Mouse (Mus musculus) cerebellum, adult 11 months (tissue): ENCODE results near the gene Fam81a.

Experiments used
- DNase-seq: peaks from one replicate; pipeline ENCODE4 v3.0.0; 2022

The Fam81a gene

DNA sequence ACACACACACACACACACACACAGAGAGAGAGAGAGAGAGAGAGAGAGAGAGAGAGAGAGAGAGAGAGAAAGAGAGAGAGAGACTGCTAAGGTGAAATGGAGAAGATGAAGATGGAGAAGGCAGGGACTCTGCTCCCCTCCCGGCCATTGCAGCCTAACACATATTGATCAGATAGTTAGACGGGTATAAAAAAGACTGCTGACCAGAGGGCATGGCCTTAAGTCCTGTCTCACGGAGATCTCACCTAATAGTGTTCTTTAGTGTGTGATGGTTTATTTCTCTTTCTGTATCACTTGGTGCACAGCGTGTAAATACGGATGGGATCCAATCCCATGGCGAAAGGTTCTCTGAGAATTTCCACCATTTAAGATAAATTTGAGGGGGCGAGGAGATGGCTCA, at the start of gene Fam81a:
Gene Fam81a (minus strand): TSS at position 101 of the 400 bp plus-strand sequence.
- no peak for DNase-seq

DNA sequence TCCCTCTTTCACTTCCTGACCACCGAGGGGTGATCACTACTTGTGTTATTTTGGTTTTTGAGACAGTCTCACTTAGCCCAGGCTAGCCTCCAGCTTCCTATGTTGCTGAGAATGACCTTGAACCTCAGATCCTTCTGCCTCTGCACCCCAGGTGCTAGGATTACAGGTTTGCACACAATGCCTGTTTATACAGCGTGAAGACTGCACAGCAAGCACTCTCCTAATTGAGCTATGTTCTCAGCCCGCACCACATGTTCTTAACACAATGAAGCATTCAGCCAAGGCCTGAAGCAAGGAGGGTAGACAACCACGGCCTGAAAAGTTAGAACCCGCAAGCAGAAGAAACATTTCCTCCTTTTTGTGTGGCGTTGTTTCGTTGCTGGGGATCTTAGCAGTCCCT, 40.3 kb upstream of the Fam81a start:
- no peak for DNase-seq

DNA sequence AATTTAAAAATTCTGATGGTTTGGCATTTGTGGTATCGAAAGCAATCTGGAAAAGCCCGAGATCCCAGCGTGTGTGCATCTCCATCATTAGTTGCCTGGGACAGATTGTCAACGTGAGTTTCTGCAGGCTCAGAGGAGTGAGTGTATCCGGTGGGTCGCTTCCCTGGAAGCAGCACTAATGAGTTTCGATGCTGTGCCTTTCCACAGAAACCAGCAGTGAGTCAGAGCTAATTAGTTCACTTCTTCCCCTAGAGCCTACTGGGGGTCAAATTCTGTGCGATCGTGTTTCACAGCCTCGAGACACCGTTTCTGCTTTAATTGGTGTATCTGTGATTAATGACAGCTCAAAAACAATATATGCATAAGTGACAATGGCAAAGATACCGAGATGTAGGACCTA, 39.4 kb upstream of the Fam81a start:
- no peak for DNase-seq

DNA sequence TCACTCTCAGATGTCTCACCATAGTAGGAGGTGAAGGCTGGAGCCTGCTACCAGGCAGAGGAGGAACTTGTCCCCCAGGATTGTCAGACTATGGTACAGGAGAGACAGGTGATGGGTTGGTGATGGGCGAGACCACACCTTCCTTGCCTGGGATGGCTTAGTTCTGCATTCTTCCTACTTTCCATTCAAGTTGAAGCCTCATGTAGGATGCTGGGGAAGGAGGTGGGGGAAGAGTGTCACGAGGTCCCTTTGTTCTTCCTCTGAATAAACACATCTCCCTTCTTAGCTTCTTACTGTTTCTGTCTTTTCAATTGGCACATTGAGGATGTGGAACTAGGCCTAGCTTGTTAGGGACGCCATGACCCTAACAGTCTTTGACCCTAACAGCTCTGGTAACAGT, 33.9 kb upstream of the Fam81a start:
- DNase-seq = no peak

DNA sequence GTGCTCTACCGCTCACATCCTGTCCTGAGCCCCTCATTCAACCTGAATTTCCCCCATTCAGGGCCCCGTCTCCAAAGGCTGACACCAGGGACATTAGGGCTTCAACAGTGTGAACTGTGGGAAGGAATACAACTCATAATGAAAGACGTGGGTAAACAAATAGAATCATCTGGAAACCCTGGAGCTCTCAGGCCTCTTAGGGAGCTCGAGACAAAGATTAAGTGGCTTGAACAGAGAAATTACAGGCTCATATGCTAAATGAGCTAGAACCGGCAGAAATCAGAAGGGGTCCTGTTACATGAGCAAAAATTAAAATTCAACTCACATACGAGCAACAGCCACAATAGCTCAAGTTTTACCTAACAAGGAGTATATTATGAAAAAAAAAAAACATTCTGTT, 32.5 kb upstream of the Fam81a start:
- DNase-seq = no peak

DNA sequence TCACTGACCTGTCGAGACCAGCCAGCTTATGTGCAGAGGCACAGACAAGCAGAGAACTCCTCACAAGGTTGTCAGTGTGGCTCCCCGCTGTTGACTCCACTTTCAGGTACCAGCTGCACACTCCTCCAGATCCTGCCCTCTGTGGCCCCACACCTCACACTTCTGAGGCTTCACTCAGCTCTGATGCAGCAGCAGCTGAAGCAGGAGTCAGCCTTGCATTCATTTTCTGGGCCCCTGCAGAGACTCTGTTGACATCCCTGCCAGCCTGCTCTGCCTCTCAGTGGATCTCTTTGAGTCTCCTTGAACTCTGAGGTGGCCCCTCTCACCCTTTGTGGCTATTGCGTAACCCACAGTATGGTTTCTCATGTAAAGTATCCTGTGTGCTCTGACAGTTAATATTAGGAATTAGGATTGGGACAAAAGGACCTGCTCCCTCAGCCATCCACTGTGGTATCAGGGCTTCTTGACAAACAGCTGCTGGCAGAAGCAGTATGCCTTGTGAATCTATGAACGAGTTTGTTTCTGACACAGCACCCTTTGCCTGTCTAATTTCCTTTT, 32.0 kb upstream of the Fam81a start:
- DNase-seq = no peak

DNA sequence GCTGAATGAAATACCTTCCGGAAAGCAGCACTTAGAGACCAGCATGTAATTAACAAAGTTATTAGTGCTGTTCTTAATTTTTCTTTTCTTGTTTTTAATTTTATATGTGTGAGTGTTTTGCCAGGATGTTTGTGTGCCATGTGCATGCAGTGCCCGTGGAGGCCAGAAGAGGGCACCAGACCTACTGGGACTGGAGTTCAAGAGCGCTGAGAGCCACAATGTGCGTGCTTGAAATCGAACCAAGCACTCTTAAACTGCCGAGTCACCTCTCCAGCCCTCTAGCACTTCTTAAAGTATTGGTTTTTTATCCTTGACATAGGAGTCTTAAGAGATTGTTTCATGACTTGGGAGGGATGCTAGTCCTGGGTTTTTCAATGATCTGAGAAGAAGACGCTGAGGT, 26.6 kb upstream of the Fam81a start:
- DNase-seq = no peak

DNA sequence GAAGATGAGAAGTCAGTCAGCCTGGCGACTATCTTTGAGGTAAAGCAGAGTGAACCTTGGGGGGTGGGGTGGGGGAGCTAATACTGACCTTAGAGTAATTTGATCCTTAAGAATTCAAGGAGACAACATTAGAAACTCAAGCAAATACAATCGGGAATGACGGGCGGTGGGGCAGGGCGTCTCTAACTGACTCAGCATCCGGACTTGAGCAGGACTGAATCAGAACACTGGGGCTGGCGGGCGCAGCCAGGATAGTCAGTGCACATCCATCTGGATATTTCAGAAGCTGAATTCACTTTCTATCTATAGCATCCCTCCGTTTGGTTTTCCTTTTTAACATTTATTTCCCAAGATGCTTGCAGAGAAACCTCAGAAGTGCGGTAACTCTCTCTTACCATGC, 17.7 kb upstream of the Fam81a start:
- DNase-seq = no peak

DNA sequence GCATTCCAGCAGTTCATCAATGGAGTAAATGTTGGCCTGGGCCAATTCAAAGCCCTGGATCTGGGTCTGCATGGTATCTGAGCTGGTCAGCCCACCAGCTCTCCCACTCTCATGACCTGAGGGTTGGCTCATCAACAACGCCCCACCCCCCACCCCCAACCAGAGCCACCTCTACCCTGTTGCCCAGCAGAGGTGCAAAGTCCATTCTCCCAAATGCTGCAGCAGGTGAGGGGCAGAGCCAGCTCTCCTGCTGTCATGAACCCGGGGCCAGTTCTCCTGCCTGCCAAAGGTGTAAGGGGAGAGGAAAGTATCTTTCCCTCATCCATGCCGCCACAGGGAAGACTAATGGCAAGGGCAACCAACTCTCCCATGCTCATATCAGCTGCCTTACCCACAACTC, 5.3 kb upstream of the Fam81a start:
- DNase-seq = no peak

DNA sequence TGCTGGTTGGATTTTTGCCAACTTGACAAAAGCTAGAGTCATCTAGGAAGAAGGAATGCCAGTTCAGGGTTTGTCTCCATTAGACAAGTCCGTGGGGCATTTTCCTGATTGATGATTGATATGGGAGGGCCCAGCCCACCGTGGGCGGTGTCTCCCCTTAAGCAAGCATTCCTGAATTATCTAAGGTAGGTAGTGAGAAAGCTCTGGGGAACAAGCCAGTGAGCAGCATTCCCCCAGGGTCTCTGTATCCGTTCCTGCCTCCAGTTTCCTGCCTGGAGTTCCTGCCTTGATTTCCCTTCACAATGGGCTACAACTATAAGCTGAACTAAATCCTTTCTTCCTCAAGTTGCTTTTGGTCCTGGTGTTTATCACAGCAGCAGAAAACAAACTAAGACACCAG, 3.1 kb upstream of the Fam81a start:
- DNase-seq = no peak

DNA sequence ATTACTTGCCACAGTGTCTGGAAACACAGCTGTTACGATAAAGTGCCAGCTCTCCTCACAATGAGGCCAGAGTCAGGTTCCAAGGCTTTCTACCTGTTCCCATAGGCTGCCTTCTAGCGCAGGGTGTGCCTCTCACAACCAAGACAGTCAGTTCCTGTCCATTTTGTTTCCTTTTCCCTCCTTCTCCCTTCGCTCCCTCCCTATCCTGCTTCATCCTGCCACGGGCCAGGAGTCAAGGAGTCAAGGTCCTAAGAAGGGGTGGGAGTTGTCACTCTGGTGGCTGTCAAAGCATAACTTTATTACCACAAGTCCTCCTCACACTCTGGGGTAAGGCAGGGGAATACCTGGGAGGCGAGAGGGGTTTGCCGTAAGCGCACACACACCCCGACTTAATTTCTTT, 966 bp upstream of the Fam81a start:
- no peak for DNase-seq

DNA sequence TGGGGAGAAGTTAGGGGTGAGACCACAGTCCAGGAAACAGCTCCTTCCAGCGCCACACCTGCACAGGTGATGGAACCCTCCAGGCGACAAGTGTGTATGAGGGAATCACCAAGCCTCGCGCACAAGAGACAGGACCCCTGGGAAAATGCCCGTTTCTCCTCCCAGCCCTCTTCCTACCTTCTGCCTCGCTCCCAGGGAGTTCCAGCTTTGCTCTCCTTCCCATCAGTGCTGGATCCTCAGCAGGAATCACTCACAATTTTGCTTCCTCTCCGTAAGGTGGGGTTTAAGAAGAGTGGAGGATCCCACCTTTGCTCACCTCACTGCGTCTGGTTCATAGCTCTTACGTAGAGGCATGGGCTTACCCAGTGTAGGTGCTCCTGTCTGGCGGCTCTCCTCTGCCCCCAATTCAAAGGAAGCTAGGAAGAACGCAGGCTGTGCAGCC, 454 bp downstream of the Fam81a start:
- DNase-seq = no peak

DNA sequence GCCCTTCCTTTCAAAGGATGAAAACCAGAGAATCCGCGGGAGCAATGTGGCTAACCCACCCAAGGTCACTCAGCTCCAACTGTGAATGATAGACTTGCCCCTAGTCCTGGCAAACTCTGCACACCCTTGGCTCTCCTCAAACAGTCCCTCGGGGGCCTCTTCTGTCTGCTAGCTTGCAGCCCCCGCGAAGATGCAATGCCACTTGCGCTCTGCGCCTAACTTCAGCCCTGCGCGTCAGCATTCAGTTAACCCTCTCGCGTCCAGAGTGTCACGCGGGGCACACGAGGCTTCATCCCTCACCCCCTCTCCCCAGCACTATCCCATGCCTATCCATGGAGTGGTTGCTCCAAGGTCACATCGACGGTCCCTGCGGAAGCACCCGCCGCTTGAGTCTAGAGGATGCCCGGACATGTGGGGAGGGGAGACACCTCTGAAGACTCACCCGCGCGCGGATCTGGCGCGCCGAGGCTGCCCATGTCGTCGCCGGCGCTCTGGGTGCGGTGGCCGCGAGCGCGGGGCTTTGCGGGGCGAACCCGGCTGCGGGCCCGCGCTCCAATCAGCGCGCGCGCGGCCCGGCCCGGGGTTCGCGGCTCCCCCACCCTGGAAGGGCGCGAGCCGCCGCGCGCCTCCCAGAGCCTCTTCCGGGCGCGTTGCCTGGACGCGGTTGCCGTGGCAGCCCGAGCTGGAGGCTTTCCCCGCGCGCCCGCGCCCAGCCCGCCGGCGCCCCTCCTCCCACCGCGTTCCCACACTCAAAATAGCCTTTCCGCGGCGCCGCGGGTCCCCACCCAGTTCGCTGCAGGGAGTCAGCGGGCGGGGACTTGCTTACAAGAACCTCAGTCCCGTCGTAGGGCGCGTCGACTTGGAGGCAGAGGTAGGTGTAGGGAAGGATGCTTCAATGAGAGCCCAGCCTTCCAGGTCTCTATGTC, 1.2 kb downstream of the Fam81a start:
- peak; percentile 2 for DNase-seq

DNA sequence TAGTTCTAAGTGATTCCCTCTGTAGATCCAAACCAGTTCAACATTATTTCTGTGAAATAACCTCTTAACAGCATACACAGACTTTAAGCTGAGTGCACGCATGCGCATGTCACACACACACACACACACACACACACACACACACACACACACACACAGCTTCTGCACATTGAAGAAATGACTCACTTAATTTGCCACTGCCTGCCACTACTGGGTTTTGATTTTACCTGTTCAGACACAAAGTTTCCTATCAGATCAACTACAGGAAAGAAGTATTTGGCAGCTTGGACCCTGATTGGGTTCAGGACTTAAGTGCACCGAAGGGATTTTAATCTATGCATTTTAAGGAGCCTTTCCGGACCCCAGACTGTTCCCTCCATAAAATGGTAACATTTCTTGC, 2.0 kb downstream of the Fam81a start:
- no peak for DNase-seq

DNA sequence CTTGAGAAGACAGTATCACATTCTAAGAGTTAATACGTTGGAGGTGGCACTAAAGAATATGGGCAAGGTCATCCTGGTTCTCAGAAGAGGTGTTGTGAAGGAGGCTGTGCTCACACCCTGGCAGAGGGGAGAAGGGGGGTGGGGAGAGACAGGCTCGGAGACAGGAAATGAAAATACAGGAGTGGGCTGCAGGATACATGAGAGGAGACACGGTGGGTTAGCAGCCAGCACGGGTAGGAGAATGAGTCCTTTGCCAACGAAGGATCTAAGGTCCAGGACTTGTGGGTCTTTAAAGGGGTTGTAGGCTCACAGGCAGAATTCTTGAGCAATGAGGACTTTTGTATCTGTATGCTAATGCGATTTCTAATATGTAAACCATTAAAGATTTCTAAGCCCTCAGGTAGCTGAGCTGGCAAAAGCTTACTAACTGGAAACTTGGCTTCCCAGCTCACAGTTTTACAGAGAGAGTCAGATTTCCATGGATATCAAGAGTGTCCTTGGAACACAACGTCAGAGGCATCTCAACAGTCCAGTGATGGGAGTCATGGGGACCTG, 3.0 kb downstream of the Fam81a start:
- no peak for DNase-seq

DNA sequence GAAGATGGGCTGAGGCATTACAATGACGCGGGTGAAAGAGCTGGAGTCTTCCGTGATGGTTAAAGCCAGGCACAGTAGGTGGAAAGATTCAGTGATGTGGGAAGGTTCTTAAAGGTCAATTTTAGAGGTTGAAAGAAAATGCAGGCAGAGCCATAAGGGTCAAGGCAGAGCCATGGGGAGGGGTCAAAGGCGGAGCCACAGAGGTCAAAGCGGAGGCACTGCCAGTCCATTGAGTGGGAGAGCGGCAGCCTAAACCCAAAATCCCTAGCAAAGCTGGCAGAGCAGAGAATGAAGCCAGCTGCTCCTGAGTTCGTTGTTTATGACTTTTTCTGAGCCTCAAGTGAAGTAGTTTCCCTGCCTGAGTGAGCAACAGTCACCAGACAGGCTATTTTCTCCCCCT, 3.8 kb downstream of the Fam81a start:
- no peak for DNase-seq

DNA sequence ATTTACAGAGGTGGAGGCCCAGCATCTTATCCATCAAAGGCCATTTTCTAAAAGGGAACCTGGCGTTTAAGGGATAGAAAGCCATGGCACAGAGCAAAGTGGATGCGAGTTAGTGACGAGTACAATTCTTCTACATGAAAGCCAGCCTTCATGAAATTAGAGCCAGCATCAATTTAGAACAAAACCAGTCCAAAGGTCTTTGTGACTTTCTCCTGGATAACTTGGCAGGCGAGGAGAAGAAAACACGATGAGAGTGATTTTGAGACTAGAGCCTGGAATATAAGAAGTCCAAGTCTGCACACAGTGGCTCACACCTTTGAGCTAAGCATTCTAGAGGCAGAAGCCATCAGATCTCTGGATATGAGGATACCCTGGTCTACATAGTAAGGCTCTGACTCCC, 4.4 kb downstream of the Fam81a start:
- DNase-seq = no peak

DNA sequence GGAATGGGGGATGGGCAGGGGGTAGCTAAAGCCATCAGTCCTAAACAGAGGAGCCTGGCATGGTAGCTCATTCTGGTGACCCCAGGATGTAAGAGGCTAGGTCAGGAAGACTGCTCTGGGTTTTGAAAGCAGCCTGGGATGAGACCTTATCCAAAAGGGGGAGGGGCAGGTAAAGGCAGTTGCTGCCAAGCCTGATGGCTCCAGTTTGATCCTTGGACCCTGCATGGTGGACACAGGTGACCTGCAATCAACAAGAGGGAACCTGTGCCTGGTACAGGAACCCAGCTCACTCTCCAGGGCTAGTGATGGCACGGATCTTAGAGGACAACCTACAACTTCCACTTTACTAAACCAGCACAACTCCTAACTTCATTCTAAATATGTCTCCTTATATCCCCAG, 7.2 kb downstream of the Fam81a start:
- DNase-seq = no peak

DNA sequence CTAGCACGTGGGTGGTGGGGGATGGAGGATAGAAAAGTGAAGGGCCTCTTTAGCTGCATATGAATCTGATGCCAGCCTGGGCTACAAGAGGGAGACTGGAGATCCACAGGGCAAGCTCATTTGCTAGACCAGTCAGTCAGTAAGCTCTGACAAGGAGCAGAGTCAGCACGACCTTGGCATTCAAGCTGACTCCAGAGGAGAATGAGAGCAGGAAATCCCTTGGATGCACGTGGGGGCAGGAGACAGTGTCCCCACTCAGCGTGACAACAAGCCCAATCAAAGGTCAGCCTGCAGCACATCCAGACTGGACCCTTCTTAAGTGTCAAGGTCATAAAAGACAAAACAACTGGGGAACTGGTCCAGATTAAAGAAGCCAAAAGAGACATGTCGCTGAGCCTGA, 7.6 kb downstream of the Fam81a start:
- no peak for DNase-seq

DNA sequence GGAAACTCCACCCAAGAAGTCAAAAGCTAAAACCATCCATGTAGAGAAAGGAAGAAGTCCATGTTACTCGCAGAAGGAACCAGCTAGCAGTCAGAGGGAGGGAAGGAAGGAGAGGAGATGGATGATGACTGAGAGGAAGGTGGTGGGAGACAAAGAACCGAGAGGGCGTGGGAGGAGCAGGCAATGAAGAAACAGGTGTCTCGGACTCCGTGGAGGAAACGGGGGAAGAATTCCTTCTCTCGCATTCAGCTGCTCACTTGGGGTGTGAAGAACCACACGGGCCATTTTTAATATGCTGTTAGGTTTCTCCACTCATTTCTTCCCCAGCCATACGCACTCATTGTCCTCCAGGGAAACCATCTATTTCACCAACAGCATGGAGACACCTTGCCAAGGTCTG, 8.1 kb downstream of the Fam81a start:
- DNase-seq = no peak

DNA sequence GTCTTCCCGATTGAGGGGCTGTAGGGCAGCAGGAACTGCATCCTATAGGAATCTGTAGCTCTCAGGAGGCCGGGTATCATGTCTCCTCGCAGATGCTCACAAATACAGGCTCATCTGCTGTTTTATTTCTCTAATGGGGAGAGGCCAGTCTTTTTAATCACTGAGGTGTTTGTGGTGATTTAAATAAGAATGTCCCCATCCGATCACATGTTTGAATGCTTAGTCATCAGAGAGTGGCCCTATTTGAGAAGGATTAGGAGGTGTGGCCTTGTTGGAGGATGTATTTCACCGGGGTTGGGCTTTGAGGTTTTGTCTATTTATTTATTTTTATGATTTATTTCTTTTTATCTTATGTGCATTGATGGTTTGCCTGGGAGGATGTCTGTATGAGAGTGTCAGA, 11.6 kb downstream of the Fam81a start:
- no peak for DNase-seq

DNA sequence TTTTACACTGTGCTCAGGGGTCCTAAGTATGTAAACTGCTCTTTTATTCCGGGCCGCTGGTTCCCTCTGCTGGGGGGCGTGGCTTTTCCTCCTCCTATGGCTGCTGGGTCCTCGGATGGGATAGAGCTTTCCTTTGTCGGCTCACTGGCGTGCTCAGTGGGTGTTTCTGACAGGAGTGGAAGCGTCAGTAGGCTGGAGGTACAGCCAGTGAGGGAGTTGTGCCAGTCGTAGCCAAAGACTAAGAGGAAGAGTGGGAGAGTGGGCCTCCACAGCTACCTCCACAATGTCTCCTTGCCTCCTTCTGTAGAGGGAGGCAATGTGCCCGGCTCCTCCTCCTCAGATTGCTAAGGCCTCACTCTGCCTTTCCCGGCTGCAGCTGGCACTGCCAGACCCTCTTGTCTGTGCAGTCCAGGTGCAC, 30.5 kb downstream of the Fam81a start:
- no peak for DNase-seq

DNA sequence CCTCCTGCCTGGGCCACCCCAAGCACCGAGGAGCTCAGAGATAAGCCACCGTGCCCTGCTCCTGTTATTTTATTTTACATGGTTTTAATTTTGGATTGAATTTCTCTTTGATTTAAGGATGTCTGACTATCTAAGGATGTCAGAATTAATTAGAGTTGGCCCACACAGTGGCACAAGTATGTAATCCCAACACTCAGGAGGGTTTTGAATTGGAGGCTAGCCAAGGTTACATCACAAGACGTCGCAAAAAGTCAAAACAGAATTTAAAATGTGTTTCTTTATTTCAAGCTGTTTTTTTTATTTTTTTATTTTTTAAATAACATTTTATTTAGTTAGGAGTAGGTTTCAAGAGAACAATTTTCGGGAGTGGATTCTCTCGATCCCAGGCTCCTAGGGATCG, 31.5 kb downstream of the Fam81a start:
- DNase-seq = no peak

DNA sequence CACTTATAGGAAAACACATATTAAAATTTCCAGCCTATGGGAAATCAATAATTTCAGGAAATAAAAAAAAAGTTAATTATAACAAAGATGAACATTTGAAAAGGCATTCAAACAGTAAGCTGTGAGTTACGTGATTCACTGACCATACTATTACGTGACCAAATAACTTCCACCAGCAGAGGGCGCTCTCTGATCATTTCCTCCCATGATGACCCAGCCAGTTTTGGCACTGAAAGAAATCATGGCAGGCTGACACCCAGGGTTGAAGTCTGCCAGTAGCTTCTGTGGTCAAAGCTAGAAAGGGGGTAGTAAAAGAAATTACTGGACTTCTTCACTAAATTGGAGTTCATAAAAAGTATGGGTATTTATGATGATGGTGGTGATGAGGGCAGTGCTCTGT, 33.1 kb downstream of the Fam81a start:
- peak; percentile 46 for DNase-seq
